Mouse (Mus musculus) urinary bladder, adult 18-20 months (tissue): ENCODE measurements around the gene BC017158.
"Not testable (repeated sequence)": the region's sequence is repeated elsewhere in the genome, so short reads cannot be mapped to it uniquely, and the experiment has no call there.

Experiments used
- DNase-seq, 2 experiments: peaks; one replicate each; pipeline ENCODE4 v3.0.0; 2022; ENCODE audit warnings: low spot score in 2 of 2, mixed read lengths in 2 of 2

The BC017158 gene

DNA sequence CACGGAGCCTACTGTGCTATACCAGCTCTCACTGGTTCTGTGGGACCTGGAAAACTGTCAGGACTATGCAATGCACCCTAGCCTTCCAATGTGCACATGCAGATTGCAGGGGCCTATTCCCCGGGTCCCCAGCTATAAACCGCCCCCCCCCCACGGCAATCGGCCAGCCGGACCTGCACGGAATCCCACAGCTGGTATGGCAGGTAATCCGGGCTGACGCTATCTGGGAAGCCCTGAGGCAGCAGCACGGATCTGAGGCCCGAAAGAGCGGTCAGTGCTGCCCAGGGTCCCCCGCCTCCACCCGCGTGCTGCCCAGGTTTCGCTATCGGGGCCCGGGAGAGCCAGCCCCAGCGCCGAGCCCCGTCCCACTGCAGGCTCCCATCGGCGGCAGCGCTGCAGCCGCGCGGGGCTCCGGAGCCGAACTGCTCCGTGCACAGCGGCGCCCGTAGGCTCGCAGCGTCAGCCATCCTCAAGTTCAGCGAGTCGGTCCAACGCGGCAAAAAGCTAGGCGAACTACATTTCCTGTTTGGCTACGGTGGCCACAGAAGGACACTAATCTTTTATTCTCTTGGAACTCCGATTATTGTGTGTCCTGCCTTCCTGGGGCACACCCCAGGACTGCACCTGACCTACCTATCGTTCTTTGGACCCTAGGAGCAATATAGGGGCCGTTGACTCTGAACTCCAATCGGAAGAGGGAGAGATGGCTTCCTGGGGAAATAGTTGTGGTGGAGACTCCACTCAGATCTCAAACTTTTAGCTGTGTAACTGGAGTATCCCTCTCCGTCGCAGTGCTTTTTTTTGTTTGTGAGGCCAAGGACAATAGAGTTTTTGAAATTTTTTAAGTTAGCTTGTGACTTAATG is at the start of gene BC017158:
TSS of gene BC017158 (minus strand) at position 554 of the 864 bp plus-strand sequence.
- peak; percentile 64 to 70 for DNase-seq

DNA sequence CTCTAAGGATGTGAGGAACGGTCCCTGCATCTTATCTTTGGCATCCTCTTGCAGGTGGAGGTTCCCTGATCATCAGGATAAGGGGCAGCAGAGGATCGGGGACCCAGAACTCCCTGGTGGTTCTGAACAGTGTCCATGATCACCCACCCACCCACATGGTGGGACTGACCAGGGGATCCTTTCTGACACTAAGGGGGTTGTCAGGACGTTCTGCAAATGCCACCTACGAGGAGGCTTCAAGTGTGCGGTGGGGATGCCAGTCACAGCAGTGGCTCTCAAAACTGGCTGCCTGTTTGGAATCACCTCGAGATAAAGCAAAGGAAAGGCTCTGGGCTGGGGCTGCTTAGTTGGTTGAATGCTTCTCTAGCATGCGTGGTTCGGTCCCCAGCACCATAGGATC is 49.0 kb upstream of the BC017158 start:
- DNase-seq = no peak

DNA sequence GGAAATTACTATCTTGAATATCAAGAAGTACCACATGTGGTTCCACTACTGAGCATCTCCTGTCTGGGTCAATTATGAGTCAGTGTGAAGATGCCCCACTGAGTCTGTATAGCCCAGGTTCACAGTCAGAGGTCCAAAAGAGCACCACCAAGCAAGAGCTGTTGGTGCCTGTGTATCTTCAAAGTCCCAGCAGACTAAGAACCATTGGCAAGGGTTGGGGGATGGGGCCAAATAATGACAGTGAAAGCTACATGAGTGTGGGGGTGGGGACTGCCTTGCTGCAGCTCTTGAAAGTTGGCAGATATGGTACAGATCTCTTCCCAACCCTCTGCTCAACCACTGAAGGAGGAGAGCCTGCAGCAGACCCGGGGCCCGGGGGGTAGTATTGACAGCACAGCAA is 48.6 kb upstream of the BC017158 start:
- DNase-seq = no peak

DNA sequence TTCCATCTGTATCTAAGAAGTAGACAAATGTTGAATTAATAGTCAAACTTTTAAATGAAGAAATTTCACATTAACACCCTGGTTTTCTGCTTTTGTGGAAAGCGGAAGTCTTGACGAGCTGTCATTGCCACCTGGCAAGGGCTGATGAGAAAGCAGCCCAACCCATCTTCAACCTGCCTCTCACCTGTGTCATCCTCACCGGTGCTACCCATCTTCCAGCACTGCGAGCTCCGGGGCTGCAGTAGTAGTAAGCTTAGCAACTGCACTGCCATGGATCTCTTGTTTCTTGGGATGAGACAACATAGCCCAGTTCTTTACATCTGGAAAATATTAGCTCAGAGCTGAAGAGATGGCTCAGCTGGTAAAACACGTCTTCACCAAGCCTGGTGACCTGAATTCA is 47.7 kb upstream of the BC017158 start:
- no peak for DNase-seq

DNA sequence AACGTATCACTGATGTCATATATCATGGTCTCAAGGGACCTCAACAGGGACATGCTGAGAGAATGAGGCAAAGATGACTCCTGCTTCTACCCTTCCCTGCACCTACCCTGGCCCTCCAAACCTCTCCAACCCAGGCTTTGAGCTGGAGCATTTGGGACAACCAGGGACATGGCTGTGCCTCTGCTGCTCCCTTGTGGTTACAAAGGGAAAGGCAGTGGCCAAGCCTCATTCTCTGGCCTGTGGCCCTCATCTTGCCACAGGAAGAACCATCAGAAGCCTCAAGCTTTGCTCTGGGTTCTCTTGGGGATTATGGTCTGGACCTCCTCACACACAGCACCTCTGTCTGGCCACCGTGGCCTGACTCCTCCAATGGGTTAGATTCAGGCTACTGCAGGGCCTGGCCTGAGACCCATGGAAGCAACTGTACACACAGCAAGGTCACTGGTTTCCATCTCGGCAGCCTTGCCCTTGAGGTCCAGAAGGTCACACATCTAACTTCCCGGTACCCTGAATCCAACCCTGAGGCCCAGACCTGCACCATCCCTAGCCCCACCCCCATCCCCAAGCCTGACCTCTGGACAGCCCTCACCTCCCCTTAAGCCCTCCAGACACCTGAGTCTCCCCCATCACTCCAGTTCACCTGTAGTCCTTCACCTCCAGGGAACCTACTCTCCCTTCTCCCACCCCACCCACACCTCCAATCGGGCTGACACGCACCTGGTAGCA is 47.1 kb upstream of the BC017158 start:
- peak; percentile 58 to 70 for DNase-seq

DNA sequence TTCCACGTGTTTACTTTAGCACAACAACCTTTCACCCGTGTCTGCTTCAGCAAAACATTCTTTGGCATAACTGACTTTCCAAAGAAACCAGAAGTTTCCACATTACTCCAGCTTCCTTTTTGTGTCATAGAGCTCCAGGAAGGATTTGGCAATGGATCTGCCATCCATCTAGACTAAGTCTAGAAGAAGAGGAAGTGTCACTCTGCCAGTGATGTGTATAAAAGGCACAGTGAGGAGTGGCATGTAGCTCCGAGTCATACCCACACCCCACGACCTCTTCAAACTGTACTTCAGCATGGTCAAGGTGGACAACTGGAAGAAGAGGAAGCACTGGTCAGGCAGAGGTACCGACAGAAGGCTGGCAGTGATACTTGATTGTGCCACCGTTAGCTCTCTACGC is 46.5 kb upstream of the BC017158 start:
- no peak for DNase-seq

DNA sequence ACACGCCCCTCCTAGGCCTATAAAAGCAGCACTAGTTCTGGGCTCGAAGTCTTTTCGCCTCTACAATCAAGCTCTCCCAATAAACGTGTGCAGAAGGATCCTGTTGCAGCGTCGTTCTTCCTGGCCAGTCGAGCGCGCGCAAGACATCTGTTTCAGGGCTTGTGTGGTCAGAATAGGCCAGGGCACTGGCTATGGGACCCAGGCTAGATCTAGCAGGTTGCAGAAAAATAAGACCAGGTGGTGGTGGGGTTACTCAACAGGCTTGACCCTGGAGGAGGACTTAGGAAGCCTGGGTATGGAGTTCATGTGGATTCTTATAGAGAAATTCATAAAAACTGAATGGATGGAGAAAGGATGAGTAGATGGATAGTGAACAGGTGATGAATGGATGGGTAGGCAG is 44.7 kb upstream of the BC017158 start:
- not testable (repeated sequence) for DNase-seq

DNA sequence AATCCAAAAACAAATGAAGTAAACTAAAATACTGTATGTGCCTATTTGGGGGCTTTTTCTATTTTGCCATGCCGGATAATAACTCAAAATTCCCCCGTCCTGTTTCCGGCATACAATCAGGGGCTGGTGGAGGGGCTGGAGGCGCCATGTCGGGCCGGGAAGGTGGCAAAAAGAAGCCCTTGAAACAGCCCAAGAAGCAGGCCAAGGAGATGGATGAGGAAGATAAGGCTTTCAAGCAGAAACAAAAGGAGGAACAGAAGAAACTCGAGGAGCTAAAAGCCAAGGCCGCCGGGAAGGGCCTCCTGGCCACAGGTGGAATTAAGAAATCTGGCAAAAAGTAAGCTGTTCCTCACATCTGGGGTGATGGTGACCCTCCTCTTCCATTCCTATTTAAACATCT is 42.4 kb upstream of the BC017158 start:
- DNase-seq = not testable (repeated sequence)

DNA sequence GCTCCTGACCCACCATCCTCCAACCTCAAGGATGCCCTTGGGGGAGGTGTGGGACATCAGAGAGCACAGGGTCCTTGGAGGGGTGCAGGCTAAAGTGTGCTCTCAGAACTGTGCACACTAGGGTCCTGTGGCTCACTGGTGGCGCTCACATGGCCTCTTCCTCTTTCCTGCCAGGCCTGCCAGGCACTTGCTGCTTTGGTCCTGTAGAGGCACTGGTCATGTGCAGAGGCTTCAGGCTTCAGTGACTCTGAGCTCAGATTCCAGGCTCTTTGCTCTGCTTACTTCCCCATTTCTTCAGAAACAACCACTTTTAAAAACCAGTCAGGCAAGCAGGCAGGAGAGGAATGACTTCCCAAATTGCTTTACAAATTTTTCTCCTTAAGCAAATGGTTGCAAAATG is 34.9 kb upstream of the BC017158 start:
- no peak for DNase-seq

DNA sequence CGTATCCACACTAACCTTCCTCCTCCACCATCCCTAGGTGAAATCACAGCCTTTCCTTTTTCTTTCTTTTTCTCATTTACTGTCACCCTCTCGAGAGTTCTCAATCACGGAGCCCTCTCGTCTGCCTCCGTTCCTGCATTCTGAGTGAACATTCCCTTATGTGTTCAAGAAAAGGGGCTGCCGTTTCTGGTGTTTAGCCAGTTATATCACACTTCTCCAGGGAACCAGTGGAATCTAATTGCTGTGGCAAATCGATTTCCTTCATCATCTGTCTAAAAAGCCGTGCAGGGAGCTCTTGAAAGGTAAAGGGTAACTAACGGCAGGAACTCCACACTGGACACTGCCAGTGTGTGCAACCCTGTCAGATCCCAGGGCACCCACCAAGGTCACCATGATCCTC is 33.0 kb upstream of the BC017158 start:
- DNase-seq = no peak

DNA sequence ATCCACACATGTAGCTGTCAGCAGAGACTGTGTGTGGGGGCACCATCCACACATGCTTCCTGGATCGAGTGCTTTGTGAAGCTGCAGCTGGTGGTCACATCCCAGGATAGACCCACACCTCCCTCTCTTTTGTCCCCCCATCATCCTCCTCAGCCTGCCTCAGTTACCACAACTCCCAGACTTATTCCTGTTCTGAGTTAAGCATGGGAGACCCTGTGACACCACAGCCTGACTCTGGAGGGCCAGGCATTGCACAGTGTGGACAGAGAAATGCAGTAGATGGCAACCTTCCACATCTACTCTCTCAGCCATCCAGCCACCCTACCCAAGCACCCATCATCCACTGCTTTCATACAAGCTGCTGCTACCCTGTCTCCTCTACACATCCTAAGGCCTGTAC is 27.0 kb upstream of the BC017158 start:
- DNase-seq = no peak

DNA sequence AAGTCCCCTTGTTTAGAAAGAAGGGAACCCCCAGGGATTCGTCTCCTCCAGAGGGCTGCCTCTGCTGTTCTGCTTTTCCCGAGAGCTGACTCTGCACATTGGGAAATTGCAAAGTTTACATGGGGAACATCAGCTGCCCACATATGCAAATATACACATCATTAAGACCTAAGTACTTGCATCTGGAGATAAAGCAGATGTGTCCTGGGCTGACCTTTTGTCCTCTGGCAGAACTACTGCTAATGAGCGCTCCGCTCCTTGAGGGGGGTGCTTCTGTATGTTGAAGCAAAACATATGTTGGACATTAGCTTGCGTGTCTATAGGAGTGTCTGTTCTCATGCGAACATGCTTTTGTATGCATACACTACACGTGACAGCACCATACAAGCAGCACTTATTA is 23.3 kb upstream of the BC017158 start:
- no peak for DNase-seq

DNA sequence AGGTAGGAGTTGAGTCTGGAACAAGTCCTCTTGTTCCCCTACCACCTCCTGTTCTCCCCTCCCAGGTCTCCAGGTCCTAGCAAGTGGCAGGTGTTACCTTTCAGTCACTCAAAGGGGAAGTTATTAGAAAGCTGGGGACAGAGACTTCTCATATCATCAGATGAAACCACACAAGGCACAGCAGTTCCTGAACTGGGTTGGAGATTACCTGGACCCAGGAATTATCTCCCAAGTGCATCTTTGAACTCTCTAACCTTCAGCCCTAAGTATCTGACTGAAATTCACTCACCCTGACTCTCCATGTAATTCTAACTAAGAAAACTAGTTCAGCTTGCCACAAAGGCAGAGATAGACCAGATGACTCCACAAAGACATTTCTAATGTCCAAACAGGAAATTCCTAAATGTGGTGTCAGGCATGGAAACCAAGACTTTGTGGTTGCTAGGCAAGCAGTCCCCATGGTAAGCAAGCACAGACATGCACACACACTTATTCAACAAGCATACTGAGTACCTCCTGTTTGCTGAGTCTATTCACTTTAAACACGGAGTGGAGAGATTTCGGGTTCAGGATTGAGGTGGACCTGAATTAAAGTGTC is 22.3 kb upstream of the BC017158 start:
- peak in 1 of 2 experiments; percentile 40 for DNase-seq

DNA sequence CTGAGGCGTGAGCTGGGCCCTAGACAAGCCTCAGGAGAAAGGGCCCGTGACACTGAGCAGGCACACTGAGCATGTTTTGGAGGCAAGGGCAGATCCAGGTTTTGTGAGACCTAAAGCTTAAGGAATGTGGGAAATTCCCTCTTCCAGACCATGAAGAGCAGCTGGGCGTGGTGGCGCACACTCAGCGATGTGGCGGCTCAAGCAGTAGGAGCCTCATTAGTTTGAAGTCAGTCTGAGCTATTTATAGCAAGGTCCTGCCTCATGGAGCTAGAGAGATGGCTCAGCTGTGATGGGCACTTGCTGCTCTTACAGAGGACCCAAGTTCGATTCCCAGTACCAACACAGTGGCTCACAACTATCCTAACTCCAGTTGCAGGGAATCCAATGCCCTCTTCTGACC is 21.2 kb upstream of the BC017158 start:
- no peak for DNase-seq

DNA sequence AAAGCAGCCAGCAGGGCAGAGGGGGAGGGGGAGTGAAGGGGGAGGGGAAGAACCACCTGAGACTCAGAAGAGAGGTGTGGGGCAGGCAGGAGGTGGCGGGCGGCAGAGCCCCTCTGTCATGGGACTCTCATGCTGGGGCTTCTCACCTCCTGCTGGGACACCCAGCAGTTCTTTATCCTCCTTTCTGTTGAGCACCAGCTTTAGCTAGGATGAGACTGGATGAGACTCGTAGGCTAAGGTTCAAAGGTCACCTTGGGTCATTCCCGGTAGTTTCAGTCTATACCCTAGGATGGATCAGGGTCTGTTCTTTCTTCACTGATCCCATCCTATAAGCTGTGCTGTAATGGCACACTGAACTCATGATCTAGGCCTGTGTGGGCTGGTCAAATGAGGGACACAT is 19.0 kb upstream of the BC017158 start:
- DNase-seq = no peak

DNA sequence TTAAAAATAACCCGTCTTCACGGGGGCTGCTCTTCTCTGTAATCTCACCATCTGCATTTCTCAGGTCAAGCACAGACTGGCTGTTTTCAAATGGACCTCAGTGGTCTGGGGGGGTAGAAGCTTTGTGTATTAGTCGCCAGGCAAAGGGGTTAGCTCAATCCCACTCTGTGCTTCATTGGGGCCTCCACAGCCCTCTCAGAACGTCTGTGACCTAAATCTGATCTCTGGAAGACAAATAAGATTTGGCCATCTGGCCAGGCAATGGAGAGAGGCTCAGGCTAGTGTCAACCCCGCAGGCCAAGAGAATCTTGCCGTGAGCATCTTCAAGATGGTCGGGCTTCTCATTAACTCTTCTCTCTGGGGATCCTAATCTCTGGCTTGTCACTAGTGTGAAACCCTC is 16.5 kb upstream of the BC017158 start:
- DNase-seq = no peak

DNA sequence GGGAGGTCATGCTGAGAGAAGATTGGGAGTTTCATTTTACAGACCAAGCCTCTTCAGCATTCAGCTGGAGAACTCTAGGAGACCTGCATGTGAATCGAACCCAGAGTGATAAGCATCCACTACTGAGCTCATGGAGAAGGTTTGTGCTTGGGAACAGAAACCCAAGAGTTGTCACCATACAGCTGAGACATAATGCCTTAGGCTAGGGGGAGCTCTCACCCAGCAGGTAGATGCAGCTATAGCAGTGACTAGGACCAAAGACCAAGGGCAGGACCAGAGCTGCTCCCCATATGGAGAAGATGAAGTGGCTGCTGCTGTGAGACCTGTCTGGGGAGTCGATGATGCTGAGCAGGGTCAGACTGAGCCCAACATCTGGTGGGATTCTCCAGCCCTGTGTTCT is 15.6 kb upstream of the BC017158 start:
- no peak for DNase-seq

DNA sequence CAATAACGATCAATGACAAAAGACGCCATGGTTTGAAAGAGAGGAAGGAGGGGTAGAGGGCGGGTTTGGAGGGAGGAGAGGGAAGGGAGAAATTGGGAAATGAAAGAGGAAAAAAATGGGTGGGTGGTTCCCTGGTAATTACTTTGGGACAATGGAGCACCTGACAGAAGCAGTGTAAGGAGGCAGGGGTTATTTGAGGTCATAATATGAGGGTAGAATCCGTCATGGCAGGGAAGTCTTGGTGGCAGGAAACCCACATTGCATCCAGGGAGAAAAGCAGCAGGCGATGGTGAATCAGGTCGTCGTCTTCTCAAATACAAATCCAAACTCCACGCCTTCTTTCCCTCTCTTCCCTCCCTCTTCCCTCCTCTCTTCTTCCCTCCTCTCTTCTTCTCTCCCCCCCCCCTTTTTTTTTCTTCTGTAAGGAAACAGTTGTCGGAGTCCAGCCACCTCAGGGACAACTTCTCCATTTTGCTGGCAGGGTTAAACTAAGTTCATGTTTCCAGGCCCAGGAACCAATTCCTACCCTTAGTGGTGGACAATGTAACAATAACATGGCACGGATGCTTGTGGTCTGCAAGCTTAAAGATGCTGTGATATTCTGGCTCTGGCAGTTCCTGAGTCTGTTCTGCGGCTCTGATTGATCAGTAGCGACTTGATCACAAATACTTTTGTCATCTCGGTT is 14.5 kb upstream of the BC017158 start:
- no peak for DNase-seq

DNA sequence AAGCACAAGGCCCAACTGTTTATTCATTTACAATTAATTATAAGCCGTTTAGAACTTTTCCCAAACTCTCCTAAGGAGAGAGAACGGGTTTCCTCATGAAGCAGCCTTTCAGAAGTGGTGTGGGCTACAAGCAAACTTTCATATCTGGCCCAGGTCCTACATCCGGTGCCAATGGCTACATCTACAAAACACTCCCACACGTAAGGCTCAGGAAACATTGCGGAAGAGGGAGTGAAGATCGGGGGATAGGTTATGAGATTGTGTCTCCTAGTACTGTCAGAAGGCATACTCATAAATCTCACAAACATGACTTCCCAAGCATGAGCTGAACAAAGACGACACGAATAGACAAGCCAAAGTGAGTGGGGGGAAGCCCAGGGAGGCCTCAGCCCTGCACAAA is 13.8 kb upstream of the BC017158 start:
- DNase-seq = no peak

DNA sequence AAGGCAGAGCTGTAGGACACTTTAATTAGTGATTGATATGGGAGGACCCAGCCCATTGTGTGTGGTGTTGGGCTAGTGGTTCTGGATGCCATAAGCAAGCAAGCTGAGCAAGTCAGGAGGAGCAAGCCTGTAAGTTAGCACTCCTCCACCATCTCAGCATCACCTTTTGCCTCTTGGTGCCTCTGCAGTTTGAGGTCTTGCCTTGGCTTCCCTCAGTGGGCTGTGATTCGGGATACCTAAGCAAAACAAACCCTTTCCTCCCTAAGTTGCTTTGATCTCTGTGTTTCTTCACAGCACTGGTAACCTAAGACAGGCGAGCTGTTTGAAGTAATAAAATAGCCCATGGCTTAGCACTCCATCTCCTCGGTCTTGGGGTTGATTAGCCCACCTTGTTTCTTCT is 13.3 kb upstream of the BC017158 start:
- DNase-seq = no peak

DNA sequence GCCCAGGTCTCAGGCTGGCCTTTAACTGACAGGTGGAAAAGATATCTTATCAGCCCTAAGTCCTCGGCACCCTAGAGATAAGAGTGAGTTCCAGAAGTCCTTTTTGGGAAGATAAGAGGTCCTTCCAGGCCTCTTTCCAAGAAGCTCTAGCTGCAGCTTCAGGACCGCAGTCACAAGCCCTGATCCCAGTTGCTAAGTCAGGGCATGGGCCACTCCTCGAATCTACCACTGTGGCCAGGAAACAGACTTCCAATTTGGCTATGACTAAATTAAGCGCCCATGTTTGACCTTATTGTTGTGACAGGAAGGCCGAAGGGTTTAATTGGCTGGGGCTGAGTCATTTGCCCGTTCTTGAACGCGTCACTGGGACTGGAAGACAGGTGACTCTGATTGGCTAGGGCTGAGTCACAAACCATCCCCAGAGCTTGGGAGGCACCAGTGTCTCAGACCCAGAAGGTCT is 12.3 kb upstream of the BC017158 start:
- no peak for DNase-seq

DNA sequence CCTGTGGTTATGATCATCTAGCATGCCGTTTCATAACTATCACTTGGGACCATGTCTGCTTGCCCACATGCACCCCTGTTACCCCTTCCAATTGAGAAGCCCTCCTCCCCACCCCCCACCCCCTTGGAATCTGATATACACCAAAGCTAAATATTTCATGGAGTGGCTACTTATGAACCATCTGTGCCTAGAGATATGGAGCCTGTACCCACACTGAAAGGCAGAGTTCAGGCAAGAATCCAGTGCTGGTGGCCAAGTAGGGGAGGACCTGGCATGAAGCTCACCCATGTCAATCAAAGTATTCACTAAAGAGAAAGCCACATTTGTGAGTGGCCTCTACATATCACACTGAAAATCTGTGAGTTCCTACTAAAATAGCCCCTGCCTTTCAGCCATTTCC is 11.8 kb upstream of the BC017158 start:
- no peak for DNase-seq
